Mouse (Mus musculus) ES-Bruce4 (cell line): ENCODE results near the gene Klhl12.

ENCODE experiments used
- CTCF ChIP-seq: IDR thresholded peaks from one replicate; pipeline ENCODE4 v1.8.1; 2011; ENCODE audit warnings: low read depth, low read length
- EP300 ChIP-seq: IDR thresholded peaks from 2 replicates; pipeline ENCODE4 v1.6.1; 2011; ENCODE audit warnings: low read depth, low read length; ENCODE audit not compliant: insufficient read depth
- POLR2A ChIP-seq: IDR thresholded peaks from one replicate; pipeline ENCODE4 v1.8.1; 2011; ENCODE audit warnings: low read length; ENCODE audit not compliant: insufficient read depth

- no peak for TF ChIP-seq POLR2A
- TF ChIP-seq EP300, result no peak
- no peak for TF ChIP-seq CTCF
Measured at GRCm38 (mm10) chr1:134522325-134522724, 67.0 kb downstream of the Klhl12 start.
